Mouse (Mus musculus): Measurements from ENCODE around the gene Cdyl2.

- no peak for TF ChIP-seq EP300 (IDR thresholded peaks at IDR 0.05; ENCODE audit: insufficient read depth, low read depth, low read length)
- no peak for TF ChIP-seq CTCF (IDR thresholded peaks at IDR 0.05; ENCODE audit: low read depth, low read length)
- no peak for TF ChIP-seq POLR2A (IDR thresholded peaks at IDR 0.05; ENCODE audit: insufficient read depth, low read length)
Observed at GRCm38 (mm10) chr8:116654881-116655280, 77.9 kb downstream of the Cdyl2 start.
